Mouse (Mus musculus) cerebellum, adult 9-10 months (tissue): ENCODE results near the gene Abcg4.
A peak's percentile ranks its signal among the peaks of the same experiment; 100 is the strongest.
"Not testable (repeated sequence)": the region's sequence is repeated elsewhere in the genome, so short reads cannot be mapped to it uniquely, and the experiment has no call there.

Experiments
- DNase-seq: peaks from one replicate; pipeline ENCODE4 v3.0.0; 2022

The Abcg4 gene

DNA sequence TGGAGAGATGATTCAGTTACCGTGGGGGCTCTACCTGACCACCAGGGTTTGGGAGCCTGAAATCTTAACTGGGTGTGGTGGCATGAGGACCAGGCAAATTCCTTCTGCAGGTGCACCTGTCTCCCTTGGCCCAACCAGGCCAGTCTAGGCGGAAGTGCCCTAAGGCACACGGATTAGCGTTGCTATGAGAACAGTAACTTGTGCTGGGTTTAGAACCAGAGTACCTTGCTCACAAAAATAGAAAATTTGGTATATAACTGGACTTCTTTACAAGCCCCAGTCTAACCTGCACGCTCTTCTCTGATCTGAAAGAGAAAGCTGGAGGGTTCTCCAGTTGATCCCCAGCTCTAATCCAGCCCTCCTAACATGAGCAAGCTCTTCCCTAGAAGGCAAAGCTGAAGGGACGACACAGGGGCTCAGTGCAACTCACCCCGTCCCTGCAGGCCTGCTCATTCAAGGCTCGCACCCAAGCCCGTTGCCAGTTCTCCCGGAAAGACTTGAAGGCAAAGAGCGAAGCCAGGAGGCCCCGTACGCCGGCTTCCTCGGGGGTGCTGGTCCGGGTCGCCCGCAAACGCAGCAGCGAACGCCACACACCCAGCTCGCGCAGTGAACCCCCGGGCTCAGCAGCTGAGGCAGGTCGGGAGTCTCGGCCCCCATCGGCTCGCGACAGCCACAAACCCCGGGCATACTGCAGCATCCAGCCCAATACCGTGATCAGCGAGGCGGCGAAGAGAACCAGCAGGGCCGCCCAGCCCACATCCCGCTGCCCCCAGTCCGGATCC, 30.9 kb upstream of the Abcg4 start:
- DNase-seq: peak; percentile 52

DNA sequence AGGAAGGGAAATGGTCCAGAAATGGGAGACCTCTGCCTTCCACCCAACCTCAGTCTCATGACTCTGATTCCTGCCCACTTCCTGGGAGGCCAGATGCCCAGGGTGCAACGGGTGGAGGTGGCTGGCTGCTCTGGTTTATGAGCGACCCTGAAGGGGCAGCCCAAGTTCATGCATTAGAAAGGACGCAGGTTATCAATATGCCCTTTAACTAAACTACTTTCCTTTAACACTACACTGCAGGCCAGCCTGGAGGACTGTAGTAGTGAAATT, 30.3 kb upstream of the Abcg4 start:
- peak; percentile 49 for DNase-seq

DNA sequence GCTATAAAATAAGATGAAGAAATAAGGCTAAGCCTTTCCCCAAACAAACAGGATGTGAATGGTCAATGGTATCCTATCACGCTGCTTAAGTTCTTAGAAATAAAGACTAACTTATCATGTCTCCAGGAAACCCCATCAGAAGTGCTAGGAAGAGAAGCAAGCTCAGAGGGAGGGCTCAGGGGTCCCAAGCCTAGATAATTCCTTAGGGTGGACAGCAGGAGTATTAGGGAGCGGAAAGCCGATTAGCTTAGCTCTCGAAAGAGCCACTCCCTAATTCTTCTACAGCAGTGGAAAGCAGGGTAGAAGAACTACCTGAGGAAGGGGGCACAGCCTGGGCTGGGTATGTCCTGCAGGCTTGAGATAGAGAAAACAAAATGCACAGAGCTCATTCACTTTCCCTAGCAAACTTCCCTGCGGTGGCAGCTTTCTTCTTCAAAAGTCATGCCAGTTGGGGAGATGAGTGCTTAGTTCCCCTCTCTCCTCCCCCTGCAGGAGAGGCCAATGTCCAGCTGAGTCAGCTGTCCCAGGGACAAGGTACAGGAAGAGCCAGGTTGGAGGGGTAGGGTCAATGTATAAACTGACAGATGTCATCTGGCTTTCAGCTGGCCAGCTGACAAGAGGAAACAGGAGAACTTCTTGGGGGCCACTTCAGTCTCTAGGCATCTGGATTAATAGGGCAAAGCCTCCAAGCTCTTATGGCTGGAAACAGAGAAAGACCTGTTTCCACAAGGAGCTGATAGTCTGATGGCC, 29.8 kb upstream of the Abcg4 start:
- peak; percentile 41 for DNase-seq

DNA sequence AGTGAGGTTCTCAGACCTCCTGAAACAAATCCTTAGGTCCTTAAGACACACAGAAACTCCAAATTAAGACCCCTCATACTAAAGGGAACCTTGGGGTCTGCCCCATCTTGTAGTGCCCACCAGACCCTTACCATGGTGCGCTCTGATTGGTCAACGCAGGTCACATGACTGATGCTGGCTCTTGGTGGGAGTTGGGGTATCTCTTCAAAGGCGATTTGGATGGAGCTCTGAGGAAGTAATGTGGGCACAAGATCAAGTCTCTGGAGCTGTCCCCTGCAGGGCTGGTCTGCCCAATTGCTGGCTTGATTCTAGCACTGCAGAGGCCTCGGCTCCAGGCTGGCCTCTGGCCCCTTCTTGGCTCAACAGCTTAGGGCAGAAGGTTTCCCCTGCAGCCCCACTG, 29.0 kb upstream of the Abcg4 start:
- DNase-seq: peak; percentile 52

DNA sequence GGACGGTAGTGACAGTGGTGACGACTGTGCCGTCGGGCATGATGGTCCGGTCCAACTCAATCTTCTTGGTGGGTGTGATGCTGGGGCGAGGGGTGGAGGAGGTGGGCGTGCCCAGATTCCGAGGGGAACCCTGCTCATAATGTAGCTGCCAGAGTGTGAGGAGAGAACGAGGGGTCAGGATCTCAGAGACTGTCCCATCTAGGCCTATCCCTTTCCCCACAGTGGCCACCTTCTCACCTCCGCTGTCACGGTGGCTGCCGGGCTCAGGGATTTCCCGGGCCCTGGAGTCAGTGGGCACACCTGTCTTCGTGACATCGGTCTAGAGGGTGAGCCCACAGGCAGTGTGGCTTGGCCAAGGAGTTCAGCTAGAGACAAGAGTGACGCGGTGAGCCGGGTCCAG, 26.5 kb upstream of the Abcg4 start:
- DNase-seq: peak; percentile 40

DNA sequence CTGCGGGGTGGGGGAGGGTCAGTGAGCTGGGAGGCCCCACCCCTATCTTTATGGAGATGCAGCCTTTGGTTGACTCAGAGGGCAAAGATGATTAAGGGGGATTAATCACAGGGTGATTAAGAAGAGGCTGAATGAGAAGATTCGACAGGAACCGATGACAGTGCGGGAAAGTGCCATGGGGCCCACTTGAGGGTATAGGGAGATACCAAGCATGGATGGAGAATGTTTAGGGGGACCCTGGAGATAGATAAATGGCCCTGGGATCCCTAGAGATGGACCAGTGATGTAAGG, 25.8 kb upstream of the Abcg4 start:
- no peak for DNase-seq

DNA sequence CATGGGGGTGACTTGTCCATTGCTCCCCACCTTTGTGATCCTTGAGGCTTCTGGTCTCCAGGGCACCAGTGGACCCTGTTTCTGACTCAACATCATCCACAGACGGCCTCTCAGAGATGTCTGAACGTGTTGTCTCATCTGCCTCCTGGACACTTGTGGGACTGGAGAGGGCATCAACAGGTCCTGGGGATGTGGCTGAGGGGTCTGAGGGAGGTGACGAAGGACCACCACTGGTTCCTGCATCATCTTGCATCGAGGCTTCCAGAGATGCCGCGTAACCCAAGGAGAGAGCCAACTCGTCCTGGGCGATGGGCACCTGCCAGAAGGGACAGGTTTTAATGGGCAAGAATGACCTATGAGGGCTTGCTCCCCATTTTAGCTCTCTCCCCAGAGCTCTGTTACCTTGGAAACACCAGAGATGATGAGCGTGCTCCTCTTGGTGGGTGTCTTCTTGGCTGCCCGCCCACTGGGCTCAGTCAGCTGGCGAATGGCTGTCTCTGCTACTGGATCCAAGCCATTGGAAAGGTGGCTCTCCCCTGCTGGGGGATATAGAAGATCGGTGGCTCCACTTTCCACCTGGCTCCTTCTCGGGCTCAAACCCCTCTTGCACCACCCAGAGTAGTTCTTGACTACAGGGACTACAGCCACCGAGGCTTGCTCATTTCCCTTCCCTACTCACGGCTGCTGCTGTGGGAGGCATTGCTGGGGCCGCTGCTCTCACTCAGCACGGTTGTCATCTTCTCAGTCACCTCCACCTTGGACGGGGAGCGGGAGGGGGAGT, 25.3 kb upstream of the Abcg4 start:
- DNase-seq: peak; percentile 67

DNA sequence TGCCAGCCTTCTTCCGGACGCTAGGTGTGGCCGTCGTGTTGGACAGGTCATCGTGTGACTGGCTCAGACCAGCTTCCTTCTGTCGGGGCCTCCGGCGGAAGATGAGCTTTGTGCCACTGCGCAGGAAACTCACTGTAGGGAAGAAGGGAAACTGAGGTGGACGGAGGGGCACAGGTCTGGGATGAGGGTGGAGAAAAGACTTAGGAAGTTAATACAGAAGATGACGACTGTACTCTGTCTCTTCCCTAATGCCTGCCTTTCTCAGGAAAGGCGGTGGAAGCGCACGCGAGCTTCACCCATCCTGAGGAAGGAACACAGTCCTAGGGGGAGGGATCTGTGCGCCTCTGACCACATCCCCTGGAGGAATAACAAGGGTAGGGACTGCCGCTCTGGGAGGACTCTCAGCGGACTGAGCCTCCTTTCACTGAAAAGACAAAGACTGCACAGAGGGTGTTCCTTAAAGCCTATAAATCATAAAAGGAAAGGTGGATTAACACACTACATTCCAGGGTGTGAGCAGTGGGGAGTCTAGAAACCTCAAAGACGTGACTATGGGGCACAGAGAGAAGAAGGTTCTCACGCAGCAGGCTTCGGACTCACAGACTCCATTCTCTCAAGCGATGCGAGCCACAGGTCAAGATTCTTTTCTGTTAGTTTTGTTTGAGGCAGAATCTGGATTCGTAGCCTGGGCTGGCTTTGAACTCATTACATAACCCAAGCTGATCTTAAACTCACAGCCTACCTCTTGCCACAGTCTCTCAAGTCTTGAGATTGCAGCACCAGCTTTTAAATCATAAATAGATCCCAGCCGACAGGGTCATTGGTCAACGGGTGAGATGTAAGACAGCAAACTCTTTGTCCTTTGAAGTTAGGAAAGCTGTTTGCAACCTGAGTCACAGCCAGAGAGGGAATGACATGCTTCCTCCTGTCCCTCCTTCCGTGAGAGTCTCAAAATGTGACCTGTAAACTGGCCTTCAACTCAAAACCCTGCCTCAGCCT, 23.0 kb upstream of the Abcg4 start:
- DNase-seq: no peak

DNA sequence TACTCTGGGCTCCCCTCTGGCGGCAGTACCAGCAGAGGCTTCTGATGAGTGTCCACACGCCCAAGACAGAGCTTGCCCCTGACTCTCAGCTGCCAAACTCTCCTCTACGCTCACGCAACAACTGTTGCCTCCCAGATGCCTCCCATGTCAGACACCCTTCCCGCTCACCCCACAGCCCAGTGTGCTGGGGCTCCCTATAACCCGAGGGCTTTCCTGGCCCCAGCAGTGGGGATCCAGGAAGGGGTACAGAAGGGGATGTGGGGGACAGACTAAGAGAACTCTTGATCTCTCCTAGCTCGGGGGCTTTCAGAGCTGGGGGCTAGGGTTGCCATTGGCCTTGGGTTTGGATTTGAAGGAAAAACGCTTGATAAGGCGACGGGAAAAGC, 22.3 kb upstream of the Abcg4 start:
- no peak for DNase-seq

DNA sequence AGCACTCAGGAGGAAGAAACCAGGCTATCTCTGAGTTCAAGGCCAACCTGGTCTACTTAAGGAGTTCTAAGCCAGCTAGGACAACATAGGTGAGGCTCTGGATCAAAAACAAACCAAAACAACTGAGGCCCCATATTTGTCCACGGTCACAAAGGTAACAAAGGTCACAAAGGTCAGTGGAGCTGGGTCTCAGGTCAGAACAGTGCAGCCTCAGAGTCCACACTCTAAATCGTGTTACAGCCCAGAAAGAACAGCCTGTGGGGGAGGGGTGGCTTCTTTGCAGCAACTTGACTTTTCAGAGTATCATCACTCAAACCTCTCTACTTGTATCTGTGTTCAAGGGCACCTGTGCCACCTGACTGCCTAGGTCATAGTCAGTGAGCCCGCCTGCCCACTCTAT, 21.3 kb upstream of the Abcg4 start:
- DNase-seq: no peak

DNA sequence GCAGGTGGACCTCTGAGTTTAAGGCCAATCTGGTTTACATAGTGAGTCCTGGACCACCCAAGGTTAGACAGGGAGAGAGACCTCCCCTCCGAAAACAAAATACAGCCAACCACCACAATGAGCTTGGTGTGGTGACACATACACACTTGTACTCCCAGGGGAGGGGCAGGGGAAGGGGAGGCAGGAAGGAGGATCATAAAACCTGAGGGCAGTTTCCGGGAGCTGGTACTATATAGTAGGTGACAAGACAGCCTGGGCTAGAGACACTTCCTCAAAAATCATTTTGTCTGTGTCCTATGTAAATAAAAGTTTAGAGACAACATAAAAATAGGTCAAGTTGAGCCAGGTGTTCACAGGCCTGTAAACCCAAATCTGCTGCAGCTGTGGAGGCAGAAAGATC, 18.8 kb upstream of the Abcg4 start:
- DNase-seq: no peak

DNA sequence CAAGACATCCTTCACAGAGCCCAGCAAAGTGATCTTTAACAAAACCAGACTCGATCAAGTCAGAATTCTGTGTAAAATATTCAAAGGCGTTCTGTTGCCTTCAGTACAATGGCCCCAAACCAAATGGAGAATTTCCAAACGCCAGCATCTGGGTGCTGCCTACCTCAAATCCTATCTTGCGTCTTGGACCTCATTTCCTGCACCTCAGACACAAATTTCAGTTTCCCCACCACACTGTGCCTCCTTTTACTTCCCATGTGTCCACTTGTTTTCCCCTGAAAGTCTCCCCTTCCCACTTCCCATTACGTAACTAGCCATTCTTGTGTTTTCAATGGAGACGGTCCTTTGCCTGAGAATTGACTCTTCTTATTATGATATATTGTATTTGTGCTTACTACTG, 18.1 kb upstream of the Abcg4 start:
- DNase-seq: no peak

DNA sequence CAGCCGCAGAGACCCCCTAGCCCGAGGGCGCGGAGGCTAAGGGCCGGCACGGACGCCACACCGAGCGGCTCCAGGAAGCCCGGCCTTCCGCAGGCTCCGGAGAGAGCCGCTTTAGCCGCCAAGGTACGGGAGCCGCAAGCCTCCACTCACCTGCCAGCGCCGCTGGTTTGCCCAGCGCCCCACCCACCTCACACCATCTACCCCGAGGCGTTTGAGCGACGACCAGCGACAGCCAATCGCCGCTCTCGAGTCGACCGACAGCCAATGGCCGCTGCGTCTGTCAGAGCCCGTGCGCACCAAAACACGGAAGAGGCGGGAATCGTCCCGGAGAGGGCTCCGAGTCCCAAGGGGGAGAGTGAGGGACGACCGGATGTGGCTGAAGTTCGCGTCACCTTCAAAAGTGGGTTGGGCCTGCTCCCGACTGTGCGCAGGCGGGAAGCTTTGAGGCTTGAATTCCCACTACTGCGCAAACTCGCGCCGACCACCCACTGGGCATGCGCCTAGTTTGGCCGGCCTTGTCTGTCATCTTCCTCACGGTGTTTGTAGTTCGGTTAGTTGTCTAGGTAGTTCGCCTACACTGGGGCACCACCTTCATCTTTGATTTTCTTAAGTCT, 17.2 kb upstream of the Abcg4 start, which contains the start of gene Hinfp:
Hinfp (minus strand) TSS at position 206 of the 614 bp plus-strand sequence.
- peak; percentile 98 for DNase-seq

DNA sequence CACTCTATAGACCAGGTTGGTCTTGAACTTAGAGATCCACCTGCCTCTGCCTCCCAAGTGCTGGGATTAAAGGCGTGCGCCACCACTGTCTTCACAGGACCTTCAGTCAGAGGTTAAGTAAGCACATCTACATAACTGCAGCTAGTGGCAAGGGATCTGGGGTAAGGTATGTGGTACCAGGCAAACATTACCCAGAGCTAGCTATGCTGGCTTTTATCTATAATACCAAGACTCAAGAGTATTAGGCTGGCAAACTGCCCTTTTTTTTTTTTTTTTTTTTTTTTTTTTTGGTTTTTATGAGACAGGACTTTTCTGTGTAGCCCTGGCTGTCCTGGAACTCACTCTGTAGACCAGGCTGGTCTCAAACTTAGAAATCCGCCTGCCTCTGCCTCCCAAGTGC, 11.6 kb upstream of the Abcg4 start:
- DNase-seq: not testable (repeated sequence)

DNA sequence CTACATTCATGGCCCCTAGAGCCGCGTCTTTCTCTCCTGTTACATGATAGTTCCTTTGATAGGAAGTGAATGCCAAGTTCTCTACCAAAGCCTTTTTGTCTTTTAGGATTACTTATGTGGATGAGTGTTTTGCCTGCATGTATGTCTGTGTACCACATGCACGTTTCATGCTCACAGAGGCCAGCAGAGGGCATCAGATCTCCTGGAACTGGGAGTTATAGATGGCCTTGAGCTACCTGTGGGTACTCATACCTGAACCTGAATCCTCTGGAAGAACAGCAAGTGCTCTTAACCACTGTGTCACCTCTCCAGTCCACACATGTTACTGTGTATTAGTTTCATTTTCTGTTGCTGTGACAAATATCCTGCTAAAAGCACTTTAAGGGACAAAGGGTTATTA, 4.1 kb upstream of the Abcg4 start:
- peak; percentile 68 for DNase-seq

DNA sequence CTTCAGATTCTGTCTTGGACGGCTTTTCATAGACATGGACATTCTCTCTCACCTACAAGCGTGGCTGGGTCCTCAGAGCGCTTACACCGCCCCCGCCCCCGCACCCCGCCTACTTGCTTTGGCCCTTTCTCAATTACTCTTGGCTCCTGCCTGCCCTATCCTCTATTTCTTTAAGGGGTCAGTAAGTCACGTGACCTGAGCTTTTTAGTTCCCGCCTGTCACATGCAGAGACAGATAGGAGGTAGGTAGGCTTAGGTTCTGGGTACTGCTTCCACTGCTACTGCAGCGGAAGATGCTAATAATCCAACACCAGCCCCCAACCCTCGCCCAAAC, 510 bp upstream of the Abcg4 start:
- DNase-seq: peak; percentile 57

DNA sequence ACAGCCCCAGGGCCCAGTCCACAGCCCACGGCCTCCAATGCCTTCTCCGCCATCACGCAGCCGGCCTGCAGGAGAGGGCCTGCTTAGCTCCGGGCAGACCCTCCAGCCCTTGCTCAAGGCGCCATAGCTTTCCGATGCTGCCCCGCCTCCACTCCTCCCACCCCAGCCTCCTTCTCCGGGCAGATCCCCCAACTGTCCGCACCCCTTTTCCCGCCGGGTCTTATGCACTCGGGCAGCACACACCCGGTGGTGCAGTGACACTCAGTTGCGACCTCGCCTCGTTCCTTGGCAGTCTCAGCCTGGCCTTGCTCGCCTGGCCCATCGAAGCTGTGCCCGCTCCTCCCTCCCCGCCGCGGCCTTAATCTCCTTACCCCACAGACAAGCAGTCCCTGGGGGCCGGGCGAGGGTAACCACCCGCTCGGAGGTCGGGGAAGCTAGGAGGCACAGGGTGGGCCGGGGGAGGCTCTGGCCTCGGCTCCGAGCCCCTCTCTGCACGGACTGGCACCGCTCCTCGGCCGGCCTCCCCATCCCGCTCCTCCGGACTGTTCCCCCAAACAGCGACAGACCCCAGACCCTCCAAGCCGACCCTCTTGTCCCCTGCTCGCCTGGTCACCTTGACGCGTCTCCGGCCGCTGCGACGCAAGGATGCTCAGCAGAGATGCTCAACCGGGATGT, 877 bp downstream of the Abcg4 start:
- DNase-seq: no peak

DNA sequence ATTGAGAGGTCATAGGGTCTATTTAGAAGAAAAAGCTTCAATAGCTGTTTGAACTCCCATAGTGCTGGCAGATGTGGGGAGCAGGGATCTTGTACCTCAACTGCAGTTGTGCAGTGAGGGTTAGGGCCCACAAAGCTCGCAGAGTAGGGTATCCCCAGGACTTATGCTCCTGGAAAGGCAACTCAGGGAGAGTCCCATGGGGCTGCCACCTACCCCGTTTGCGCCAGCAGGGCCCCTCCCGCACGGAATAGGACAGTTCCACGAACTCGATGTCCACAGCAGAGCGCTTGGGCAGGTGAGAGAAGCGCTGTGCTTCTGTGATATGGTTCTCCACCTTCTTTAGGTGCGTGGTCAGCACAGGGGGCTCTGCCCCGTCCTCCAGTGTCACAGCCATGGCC, 1.4 kb downstream of the Abcg4 start:
- no peak for DNase-seq

DNA sequence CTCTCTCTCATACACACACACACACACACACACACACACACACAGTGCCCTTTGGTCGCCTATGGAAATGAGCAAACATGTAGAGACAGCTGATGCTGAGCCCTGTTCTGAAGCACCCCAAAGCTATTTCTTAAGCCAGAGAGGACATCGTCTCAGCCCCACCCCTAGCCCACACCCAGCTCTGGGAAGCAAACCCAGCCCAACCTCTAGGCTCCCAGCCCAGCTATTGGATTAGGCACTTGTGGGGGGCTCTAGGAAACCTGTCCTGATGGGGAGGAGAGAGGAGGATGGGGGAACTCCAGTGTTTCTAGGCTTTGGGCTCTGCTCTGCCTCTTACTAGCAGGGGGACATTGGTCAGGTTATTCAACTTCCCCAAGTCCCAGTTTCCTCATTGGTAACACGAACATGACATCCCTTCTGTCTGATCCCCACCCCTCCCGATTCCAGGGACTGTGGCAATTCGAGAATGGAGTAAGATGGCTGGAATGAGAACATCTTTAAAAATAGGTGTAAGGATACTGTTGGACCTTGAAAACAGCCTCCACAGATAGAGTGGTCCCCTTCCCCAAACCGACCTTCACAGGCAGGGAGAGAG, 2.1 kb downstream of the Abcg4 start:
- no peak for DNase-seq

DNA sequence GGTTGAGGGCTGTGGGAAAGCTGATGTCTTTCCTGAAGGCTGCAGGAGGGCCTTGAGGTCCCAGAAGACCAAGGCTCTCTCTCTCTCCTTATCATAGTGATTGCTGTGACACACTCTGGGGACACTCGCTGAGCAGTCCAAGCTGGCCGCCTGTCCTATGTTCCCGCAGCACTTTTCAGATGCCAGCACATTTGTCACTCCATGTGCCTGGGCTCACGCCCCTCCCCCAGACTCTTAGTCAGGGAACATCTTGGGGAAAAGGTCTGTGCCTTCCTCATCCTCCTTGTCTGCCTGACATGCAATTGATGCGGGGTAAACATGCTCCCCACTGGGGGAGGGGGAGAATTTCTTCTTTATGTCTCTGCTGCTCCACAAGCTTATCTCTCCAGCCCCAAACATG, 5.2 kb downstream of the Abcg4 start:
- DNase-seq: no peak

DNA sequence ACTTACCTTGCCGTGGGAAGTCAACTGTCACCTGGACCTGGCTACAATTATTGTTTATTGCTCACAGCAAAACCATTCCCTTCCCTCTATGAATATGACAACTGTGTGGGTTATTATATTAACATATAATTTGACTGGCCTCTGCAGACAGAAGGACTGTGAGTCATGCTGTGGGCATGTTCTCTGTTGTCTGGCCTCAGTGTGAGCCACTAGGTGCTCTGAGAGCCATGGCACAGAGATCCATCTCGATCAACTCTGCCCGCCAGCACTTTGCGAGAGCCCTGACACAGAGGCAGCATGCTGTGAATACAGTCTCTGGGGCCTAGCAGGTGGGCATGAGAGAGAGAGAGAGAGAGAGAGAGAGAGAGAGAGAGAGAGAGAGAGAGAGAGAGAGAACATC, 18.4 kb downstream of the Abcg4 start:
- no peak for DNase-seq

DNA sequence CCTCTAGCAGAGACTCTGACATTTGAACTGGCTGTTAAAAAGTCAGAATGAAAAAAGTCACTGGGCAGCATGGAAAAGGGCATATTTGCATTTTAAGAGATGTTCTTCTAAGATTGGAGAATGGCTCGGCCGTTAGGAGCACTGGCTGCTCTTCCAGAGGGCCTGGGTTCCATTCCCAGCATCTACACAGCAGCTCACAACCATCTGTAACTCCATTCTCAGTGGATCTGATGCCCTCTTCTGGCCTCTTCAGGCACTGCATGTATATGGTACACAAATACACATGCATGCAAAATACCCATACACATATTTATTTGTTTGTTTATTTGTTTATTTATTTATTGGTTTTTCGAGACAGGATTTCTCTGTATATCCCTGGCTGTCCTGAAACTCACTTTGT, 19.3 kb downstream of the Abcg4 start:
- DNase-seq: peak; percentile 65
